ENCODE assay signal across 28 mouse cellular contexts in genomic region chr7:101853816-101854215, GRCm38 (mm10). TPM values are rescaled to one million over a fixed set of nuclear protein-coding genes. Genes with fewer than 3 reads are reported as not detected.
"Had no signal": no experiment of that assay in that cellular context is flagged by ENCODE, and none has a peak within 500 bp of the region (broad histone marks: within the 10 kb centered on the region; RNA-seq: fewer than 3 reads in every experiment).

No protein-coding gene starts in this region.

- DNase-seq: kidney, adult 18-20 months; kidney, adult 9 months; kidney, postnatal 14 days; kidney, postnatal 4 days; layer of hippocampus, adult 9-11 months; liver; lung, adult 18-20 months; lung, postnatal 10 days; lung, postnatal 36 days; midbrain, embryonic 14.5 days; retina, postnatal 1 day; right cerebral cortex, postnatal 25 days; thymus, postnatal 25 days had no signal

- H3K4me3 ChIP-seq: layer of hippocampus, adult 2 months; limb, embryonic 10.5 days; limb, embryonic 13.5 days; liver, embryonic 12.5 days; liver, embryonic 15.5 days; lung, embryonic 15.5 days; neural tube, embryonic 13.5 days; stomach, embryonic 15.5 days had no signal

- H3K27ac ChIP-seq: layer of hippocampus, adult 2 months; limb, embryonic 10.5 days; limb, embryonic 13.5 days; liver, embryonic 12.5 days; liver, embryonic 15.5 days; lung, embryonic 15.5 days; neural tube, embryonic 13.5 days; stomach, embryonic 15.5 days had no signal

- H3K4me1 ChIP-seq: limb, embryonic 10.5 days; limb, embryonic 13.5 days; liver, embryonic 12.5 days; liver, embryonic 15.5 days; lung, embryonic 15.5 days; neural tube, embryonic 13.5 days had no signal

- H3K36me3 ChIP-seq: limb, embryonic 10.5 days; limb, embryonic 13.5 days; liver, embryonic 12.5 days; liver, embryonic 15.5 days; lung, embryonic 15.5 days; neural tube, embryonic 13.5 days; stomach, embryonic 15.5 days had no signal

RNA-seq across cellular contexts. Expression of gene Folr2, which starts 3.2 kb away (rescaled TPM):
- total RNA-seq: megakaryocyte progenitor cell, adult 5-6 weeks; megakaryocyte-erythroid progenitor cell, adult 5-6 weeks; neutrophil, adult 5-6 weeks had no signal

RNA-seq across cellular contexts. Expression of gene Folr1, which starts 16.8 kb away (rescaled TPM):
- total RNA-seq: left cerebral cortex, adult 18-20 months had no signal
- polyA plus RNA-seq: limb, embryonic 10.5 days had no signal

RNA-seq across cellular contexts. Expression of gene Phox2a, which starts 35.7 kb away (rescaled TPM):
- total RNA-seq: layer of hippocampus, adult 2 months; layer of hippocampus, postnatal 25 days; left cerebral cortex, postnatal 25 days; megakaryocyte progenitor cell, adult 5-6 weeks; megakaryocyte-erythroid progenitor cell, adult 5-6 weeks; neutrophil, adult 5-6 weeks had no signal
- polyA plus RNA-seq: limb, embryonic 10.5 days; limb, embryonic 13.5 days; liver, embryonic 15.5 days; thymus, postnatal 0 days had no signal
